Mouse (Mus musculus) spleen, postnatal 10 days (tissue): ENCODE measurements around the gene Tdo2.

ENCODE experiments used
- DNase-seq, 2 experiments: peaks; one replicate each; pipeline ENCODE4 v3.0.0; 2021 to 2022; ENCODE audit warnings: low spot score in 2 of 2

Tdo2 gene

GRCm38 (mm10) chr3:81976102-81976501 lies at the start of gene Tdo2:
Gene Tdo2, minus strand, starts transcription at chr3:81976202.
- DNase-seq: no peak

GRCm38 (mm10) chr3:82023065-82023464 lies 47.1 kb upstream of the Tdo2 start:
- no peak for DNase-seq

- DNase-seq: no peak
These were observed 46.5 kb upstream of the Tdo2 start for GRCm38 (mm10) chr3:82022421-82022920.

- DNase-seq: no peak
These were observed 38.2 kb upstream of the Tdo2 start for GRCm38 (mm10) chr3:82014148-82014703.

GRCm38 (mm10) chr3:82007002-82007401 lies 31.0 kb upstream of the Tdo2 start:
- DNase-seq: no peak

- no peak for DNase-seq
These were observed 20.0 kb upstream of the Tdo2 start for GRCm38 (mm10) chr3:81995988-81996387.

- no peak for DNase-seq
These were observed 19.4 kb upstream of the Tdo2 start for GRCm38 (mm10) chr3:81995371-81995770.

GRCm38 (mm10) chr3:81990531-81990930 lies 14.5 kb upstream of the Tdo2 start:
- no peak for DNase-seq

GRCm38 (mm10) chr3:81989692-81990141 lies 13.7 kb upstream of the Tdo2 start:
- no peak for DNase-seq

GRCm38 (mm10) chr3:81987628-81988027 lies 11.6 kb upstream of the Tdo2 start:
- DNase-seq: no peak

GRCm38 (mm10) chr3:81986103-81986502 lies 10.1 kb upstream of the Tdo2 start:
- DNase-seq: no peak

- DNase-seq: no peak
These were observed 9.1 kb upstream of the Tdo2 start for GRCm38 (mm10) chr3:81985100-81985499.

GRCm38 (mm10) chr3:81983120-81983895 lies 7.3 kb upstream of the Tdo2 start:
- no peak for DNase-seq

- no peak for DNase-seq
These were observed 6.0 kb upstream of the Tdo2 start, which contains the start of gene Asic5 for GRCm38 (mm10) chr3:81981990-81982389. Gene Asic5, plus strand, starts transcription at chr3:81982290.

GRCm38 (mm10) chr3:81981576-81981975 lies 5.6 kb upstream of the Tdo2 start:
- no peak for DNase-seq

- DNase-seq: no peak
These were observed 395 bp downstream of the Tdo2 start for GRCm38 (mm10) chr3:81975607-81976006.

- DNase-seq: no peak
These were observed 11.4 kb downstream of the Tdo2 start for GRCm38 (mm10) chr3:81964596-81964995.

GRCm38 (mm10) chr3:81963768-81964167 lies 12.2 kb downstream of the Tdo2 start:
- no peak for DNase-seq

GRCm38 (mm10) chr3:81961336-81961735 lies 14.7 kb downstream of the Tdo2 start:
- DNase-seq: no peak

- no peak for DNase-seq
These were observed 18.5 kb downstream of the Tdo2 start for GRCm38 (mm10) chr3:81957484-81957883.

- DNase-seq: no peak
These were observed 24.2 kb downstream of the Tdo2 start for GRCm38 (mm10) chr3:81951785-81952184.

GRCm38 (mm10) chr3:81949048-81949447 lies 27.0 kb downstream of the Tdo2 start:
- no peak for DNase-seq

GRCm38 (mm10) chr3:81944851-81945393 lies 31.1 kb downstream of the Tdo2 start:
- no peak for DNase-seq
